16 mouse cellular contexts compared by ENCODE assay signal in the genomic region with DNA sequence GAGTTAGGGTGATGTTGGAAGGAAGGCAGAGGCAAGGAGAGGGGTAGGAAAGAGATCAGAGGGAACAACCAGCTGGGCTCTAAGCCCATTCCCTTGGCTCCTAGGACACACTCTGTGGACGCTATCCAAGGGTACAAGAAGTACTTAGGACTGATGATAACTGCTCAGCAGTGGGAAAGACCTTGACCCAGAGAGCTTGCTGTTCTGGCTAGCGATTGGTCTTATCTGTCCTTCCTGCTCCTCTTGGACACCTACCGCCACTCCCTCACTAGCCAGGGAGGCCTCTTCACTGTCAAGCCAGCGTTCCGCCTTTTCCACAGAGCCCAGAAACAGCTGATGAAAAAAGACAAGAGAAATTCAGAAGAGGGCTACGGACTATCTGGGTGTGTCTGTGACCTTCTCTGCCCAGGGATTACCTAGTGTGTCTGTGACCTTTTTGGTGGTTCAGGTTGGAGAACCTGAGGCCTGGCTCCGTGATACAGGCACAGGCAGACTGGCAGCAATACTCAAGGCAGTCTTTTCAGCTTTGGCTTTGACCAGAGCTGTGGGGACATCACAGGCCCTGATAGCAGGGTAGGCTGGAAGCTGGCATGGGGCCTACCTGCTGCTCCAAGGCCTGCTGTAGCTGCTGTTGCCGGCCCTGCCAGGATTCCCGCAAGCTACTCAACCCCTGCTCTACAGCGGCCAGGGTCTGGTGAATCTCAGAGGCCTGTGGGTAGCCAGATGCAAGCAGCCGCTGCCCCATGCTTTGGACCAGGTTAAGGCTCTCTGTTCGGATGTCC. TPM values are rescaled to one million over a fixed set of nuclear protein-coding genes. Genes with fewer than 3 reads are reported as not detected.
DNase-seq lines count a peak whose midpoint lies in the region; ATAC-seq and TF ChIP-seq lines count a peak whose summit lies in the region.
"Had no signal": no experiment of that assay in that cellular context is flagged by ENCODE, and none has a peak within 500 bp of the region (broad histone marks: within the 10 kb centered on the region; RNA-seq: fewer than 3 reads in every experiment).

No protein-coding gene starts in this region.

- TF ChIP-seq POLR2A in liver, adult 2 months (IDR thresholded peaks at IDR 0.05; ENCODE audit: extremely low read depth, insufficient read depth, low read length): no peak

- peak; percentile 65 for DNase-seq in liver, adult 2 months (ENCODE audit: extremely low read depth, low read depth, low spot score)
- DNase-seq in liver: no peak
- DNase-seq in adrenal gland, postnatal 25 days: peak; percentile 49
- peak; percentile 72 for DNase-seq in testis, postnatal 10 days (ENCODE audit: low spot score)
- DNase-seq in frontal cortex, postnatal 36 days (ENCODE audit: low spot score in 2 of 2): no peak
- DNase-seq in retina, embryonic 14.5 days (ENCODE audit: low spot score): no peak
- DNase-seq: kidney, adult 18-20 months; kidney, postnatal 36 days; lung, postnatal 4 days had no signal

- no peaks in the 10 kb centered on the region for H3K79me2 ChIP-seq in liver, adult 2 months (ENCODE audit: control insufficient read depth, insufficient read depth, low read length)

- no peak overlapping the region for H3K4me2 ChIP-seq in heart, embryonic 15.5 days
- H3K4me2 ChIP-seq: liver, embryonic 15.5 days; midbrain, embryonic 12.5 days had no signal

- H3K36me3 ChIP-seq in liver, adult 2 months (ENCODE audit: control insufficient read depth, insufficient read depth, low read length): no peaks in the 10 kb centered on the region
- H3K36me3 ChIP-seq in heart, embryonic 15.5 days: no peaks in the 10 kb centered on the region
- H3K36me3 ChIP-seq: limb, embryonic 10.5 days; liver, embryonic 15.5 days; midbrain, embryonic 12.5 days had no signal

- no peak overlapping the region for H3K27ac ChIP-seq in liver, adult 2 months (replicated peaks; ENCODE audit: insufficient read depth, low read depth, low read length)
- H3K27ac ChIP-seq in heart, embryonic 15.5 days: peak overlapping the region; percentile 76
- H3K27ac ChIP-seq: limb, embryonic 10.5 days; liver, embryonic 15.5 days; midbrain, embryonic 12.5 days; stomach, postnatal 0 days had no signal

- TF ChIP-seq CTCF in liver, adult 2 months (IDR thresholded peaks at IDR 0.05; ENCODE audit: low read depth, low read length): no peak

- no peak overlapping the region for H3K4me3 ChIP-seq in liver, adult 2 months (ENCODE audit: insufficient read depth, low read depth, low read length)
- no peak overlapping the region for H3K4me3 ChIP-seq in heart, embryonic 15.5 days
- H3K4me3 ChIP-seq: erythroblast, embryonic 14.5 days; limb, embryonic 10.5 days; liver, embryonic 15.5 days; midbrain, embryonic 12.5 days; myocyte had no signal

- peaks cover 5% of the 10 kb centered on the region for H3K4me1 ChIP-seq in liver, adult 2 months (ENCODE audit: control insufficient read depth, insufficient read depth, low read length)
- H3K4me1 ChIP-seq in heart, embryonic 15.5 days (replicated peaks): peaks cover 30% of the 10 kb centered on the region
- H3K4me1 ChIP-seq: liver, embryonic 15.5 days; midbrain, embryonic 12.5 days had no signal

- WGBS in liver, adult 2 months: 72% methylated on average over 12 of the region's 12 CpGs
- 50% methylated on average over 12 of the region's 12 CpGs for WGBS in heart, embryonic 15.5 days

- H3K27me3 ChIP-seq in liver, adult 2 months (ENCODE audit: control insufficient read depth, insufficient read depth, low read length): no peaks in the 10 kb centered on the region
- peaks cover 5% of the 10 kb centered on the region; the same call in 1 of the 2 replicates for H3K27me3 ChIP-seq in heart, embryonic 15.5 days
- H3K27me3 ChIP-seq: liver, embryonic 15.5 days; midbrain, embryonic 12.5 days had no signal

- H3K9ac ChIP-seq in liver, adult 2 months (ENCODE audit: low read depth, low read length): no peak overlapping the region
- no peak overlapping the region for H3K9ac ChIP-seq in heart, embryonic 15.5 days
- H3K9ac ChIP-seq: liver, embryonic 15.5 days; midbrain, embryonic 12.5 days had no signal

- no peaks in the 10 kb centered on the region for H3K9me3 ChIP-seq in heart, embryonic 15.5 days (replicated peaks)
- H3K9me3 ChIP-seq: limb, embryonic 10.5 days; liver, embryonic 15.5 days; midbrain, embryonic 12.5 days had no signal

- peak; percentile 37; the same call in 1 of the 2 replicates for ATAC-seq in heart, embryonic 15.5 days (replicated peaks; ENCODE audit: insufficient number of reproducible peaks, insufficient read depth, low FRiP score, low read depth)

RNA-seq across cellular contexts. Expression of a gene that starts 21.7 kb away (rescaled TPM):
- total RNA-seq in liver, adult 2 months (2014; rRNA removed): 0.37 and 1.7 TPM in 2 replicates
- 2.0 and 2.4 TPM in 2 replicates for polyA plus RNA-seq in liver, adult 2 months (2012; rRNA removed)
- 2.7 and 3.9 TPM in 2 replicates for total RNA-seq in adrenal gland, postnatal 25 days (2021)
- polyA plus RNA-seq in heart, embryonic 15.5 days (2015; fragmentation: Nextera tagmentation; extraction: Ambion mirVana): 0.90 and 1.3 TPM in 2 replicates

RNA-seq across cellular contexts. Expression of a gene that starts 27.7 kb away (rescaled TPM):
- total RNA-seq in liver, adult 2 months (2014; rRNA removed): 0.13 and 1.5 TPM in 2 replicates
- polyA plus RNA-seq in liver, adult 2 months (2012; rRNA removed): 0.91 and 1.8 TPM in 2 replicates
- total RNA-seq in adrenal gland, postnatal 25 days (2021): 2.6 and 2.8 TPM in 2 replicates
- 3.1 and 4.1 TPM in 2 replicates for polyA plus RNA-seq in heart, embryonic 15.5 days (2015; fragmentation: Nextera tagmentation; extraction: Ambion mirVana)

RNA-seq across cellular contexts. Expression of a gene that starts 27.7 kb away (rescaled TPM):
- total RNA-seq in liver, adult 2 months (2014; rRNA removed): 1.7 and 2.8 TPM in 2 replicates
- 4.6 and 6.5 TPM in 2 replicates for polyA plus RNA-seq in liver, adult 2 months (2012; rRNA removed)
- total RNA-seq in adrenal gland, postnatal 25 days (2021): 11.3 and 13.0 TPM in 2 replicates
- 12.3 and 16.6 TPM in 2 replicates for polyA plus RNA-seq in heart, embryonic 15.5 days (2015; fragmentation: Nextera tagmentation; extraction: Ambion mirVana)

Comparison
In these comparisons a context has a peak if more than half of its experiments do, and no peak if none do; other contexts are left out.
1. DNase-seq: peak in liver, adult 2 months (single experiment), adrenal gland, postnatal 25 days (single experiment) and testis, postnatal 10 days (single experiment); none in liver (single experiment), frontal cortex, postnatal 36 days (0 of 2) and retina, embryonic 14.5 days (single experiment).